Mouse (Mus musculus) G1E (cell line): ENCODE results near the gene Bclaf1.

ENCODE experiments used
- CTCF ChIP-seq: IDR thresholded peaks from 2 replicates; pipeline ENCODE4 v1.5.1; 2012; ENCODE audit warnings: low read depth, low read length, inconsistent platforms, mixed read lengths
- GATA1 ChIP-seq: IDR thresholded peaks from 2 replicates; pipeline ENCODE4 v1.6.1; 2012; ENCODE audit warnings: borderline replicate concordance, low read length, inconsistent platforms, mixed read lengths
- GATA2 ChIP-seq: IDR thresholded peaks from 2 replicates; pipeline ENCODE4 v1.6.1; 2012; ENCODE audit warnings: low read depth, low read length, inconsistent platforms, borderline replicate concordance
- POLR2AphosphoS5 ChIP-seq: IDR thresholded peaks from 2 replicates; pipeline ENCODE4 v1.6.1; 2012; ENCODE audit warnings: low read depth, low read length, inconsistent platforms; ENCODE audit not compliant: insufficient replicate concordance
- TAL1 ChIP-seq: conservative IDR thresholded peaks from 2 replicates; pipeline ENCODE4 v1.6.1; 2012; ENCODE audit warnings: low read depth, low read length, inconsistent platforms, mixed read lengths

- TF ChIP-seq GATA1 (no peak), CTCF (no peak), TAL1 (no peak), GATA2 (no peak), POLR2AphosphoS5 (no peak)
Measured at GRCm38 (mm10) chr10:20313447-20313846, 1.2 kb downstream of the Bclaf1 start.
